Mouse (Mus musculus) midbrain, embryonic 14.5 days (tissue): ENCODE measurements around the gene Meox1. TPM values are rescaled to one million over a fixed set of nuclear protein-coding genes. Genes with fewer than 3 reads are reported as not detected.

Experiments
- ATAC-seq: fragments of 200-750 bp; cut with Nextera tagmentation; 2 replicates; pipeline ENCODE4 v1.8.0; 2017; ENCODE audit warnings: moderate number of reproducible peaks, moderate library complexity; ENCODE audit not compliant: low FRiP score, low TSS enrichment
- DNase-seq: peaks from one replicate; pipeline ENCODE4 v3.0.0-alpha.2; 2015
- H3K27ac ChIP-seq: fragments of 300-500 bp; sonication (generic); replicated peaks from 2 replicates; pipeline ENCODE4 v1.5.1; 2014; ENCODE audit warnings: mild to moderate bottlenecking, low read depth, low read length, moderate library complexity
- H3K27me3 ChIP-seq: fragments of 300-500 bp; sonication (generic); 2 replicates; pipeline ENCODE4 v1.6.1; 2014; ENCODE audit warnings: low read length, control low read depth, mixed read lengths; ENCODE audit not compliant: control insufficient read depth, insufficient read depth
- H3K36me3 ChIP-seq: fragments of 300-500 bp; sonication (generic); 2 replicates; pipeline ENCODE4 v1.6.1; 2014; ENCODE audit warnings: low read length, control low read depth; ENCODE audit not compliant: control insufficient read depth, insufficient read depth
- H3K4me1 ChIP-seq: fragments of 300-500 bp; sonication (generic); 2 replicates; pipeline ENCODE4 v1.6.1; 2014; ENCODE audit warnings: mild to moderate bottlenecking, antibody characterized with exemption, low read length, control low read depth; ENCODE audit not compliant: control insufficient read depth, insufficient read depth
- H3K4me2 ChIP-seq: fragments of 300-500 bp; sonication (generic); 2 replicates; pipeline ENCODE4 v1.6.1; 2014; ENCODE audit warnings: mild to moderate bottlenecking, low read length, moderate library complexity
- H3K4me3 ChIP-seq: fragments of 300-500 bp; sonication (generic); replicated peaks from 2 replicates; pipeline ENCODE4 v1.5.1; 2014; ENCODE audit warnings: low read depth, low read length
- H3K9ac ChIP-seq: fragments of 300-500 bp; sonication (generic); replicated peaks from 2 replicates; pipeline ENCODE4 v1.6.1; 2014; ENCODE audit warnings: mild to moderate bottlenecking, low read length, moderate library complexity
- H3K9me3 ChIP-seq: fragments of 300-500 bp; sonication (generic); 2 replicates; pipeline ENCODE4 v1.6.1; 2016; ENCODE audit warnings: low read length, control low read depth, mixed read lengths; ENCODE audit not compliant: control insufficient read depth
- WGBS: fragments of 180-500 bp; shearing (Covaris S2); extraction: QIAGEN DNeasy Blood & Tissue Kit; methylation state at CpG from one replicate; pipeline ENCODE4 v1.1.7; 2014; 5-methylcytosine and 5-hydroxymethylcytosine counted together
- polyA plus RNA-seq: library from polyadenylated mRNA; unstranded; fragments of >200 nt; fragmentation: Nextera tagmentation; extraction: Ambion mirVana; gene quantifications from 2 replicates; pipeline ENCODE4 v1.2.1, GENCODE M21; 2014

The Meox1 gene
- polyA plus RNA-seq, result 0.25 and 0.40 TPM in 2 replicates

- WGBS, result 36% methylated on average over 11 of the region's 11 CpGs
- no peaks in the 10 kb centered on the region for H3K27me3 ChIP-seq
These were observed at the start of gene Meox1 for GRCm38 (mm10) chr11:101894204-101894603. Gene Meox1 (minus strand): TSS chr11:101894374.

GRCm38 (mm10) chr11:101943055-101943454 lies 48.9 kb upstream of the Meox1 start:
- no peaks in the 10 kb centered on the region for H3K9me3 ChIP-seq
- no peak overlapping the region for H3K4me3 ChIP-seq
- no peak for DNase-seq
- WGBS, result 38% methylated on average over 3 of the region's 3 CpGs
- no peaks in the 10 kb centered on the region for H3K4me1 ChIP-seq
- H3K27ac ChIP-seq, result no peak overlapping the region
- no peaks in the 10 kb centered on the region for H3K27me3 ChIP-seq
- H3K36me3 ChIP-seq, result no peaks in the 10 kb centered on the region
- H3K9ac ChIP-seq, result no peak overlapping the region
- ATAC-seq, result no peak
- H3K4me2 ChIP-seq, result no peak overlapping the region

More at GRCm38 (mm10) chr11:101894204-101894603, at the start of gene Meox1:
- Histone ChIP-seq H3K36me3 (no peaks in the 10 kb centered on the region), H3K4me2 (no peak within 1 kb of the TSS), H3K4me1 (peaks cover 21% of the 10 kb centered on the region), H3K27ac (no peak within 1 kb of the TSS), H3K9ac (no peak within 1 kb of the TSS), H3K4me3 (no peak within 1 kb of the TSS), H3K9me3 (no peaks in the 10 kb centered on the region)
- DNase-seq, result no peak
- ATAC-seq, result no peak

DNA sequence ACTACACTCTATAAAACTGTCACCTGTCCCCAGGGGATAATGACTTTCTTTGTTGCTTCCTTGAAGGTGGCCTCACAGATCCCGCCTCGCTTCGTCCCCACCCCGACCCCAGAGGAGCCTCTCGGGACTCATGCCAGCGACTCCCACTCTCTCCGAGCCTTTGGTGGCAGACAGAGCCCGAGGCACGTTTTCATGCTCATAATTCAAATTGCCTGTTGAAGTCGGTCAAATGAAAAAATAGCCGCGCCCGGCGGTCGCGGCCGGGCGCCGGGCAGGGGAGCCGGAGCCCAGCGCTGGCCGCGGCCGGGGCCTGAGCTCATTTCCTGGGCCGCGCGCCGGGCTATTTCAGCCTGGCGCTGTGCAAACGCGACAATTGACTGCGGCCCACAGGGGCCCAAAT lies 42.9 kb upstream of the Meox1 start:
- ATAC-seq (no peak), DNase-seq (peak; percentile 73)
- WGBS, result under 1% methylated on average over 32 of the region's 32 CpGs
- 0 out of 2 replicates have a peak overlapping the region, but pooled peaks have one; percentile 8 for H3K27ac ChIP-seq
- no peaks in the 10 kb centered on the region for H3K27me3 ChIP-seq
- H3K9me3 ChIP-seq, result no peaks in the 10 kb centered on the region
- peak overlapping the region; percentile 69 for H3K4me2 ChIP-seq
- H3K4me1 ChIP-seq, result peaks cover 4% of the 10 kb centered on the region; the same call in 1 of the 2 replicates
- no peaks in the 10 kb centered on the region for H3K36me3 ChIP-seq
- peak overlapping the region; percentile 35 for H3K4me3 ChIP-seq
- H3K9ac ChIP-seq, result peak overlapping the region; percentile 62

DNA sequence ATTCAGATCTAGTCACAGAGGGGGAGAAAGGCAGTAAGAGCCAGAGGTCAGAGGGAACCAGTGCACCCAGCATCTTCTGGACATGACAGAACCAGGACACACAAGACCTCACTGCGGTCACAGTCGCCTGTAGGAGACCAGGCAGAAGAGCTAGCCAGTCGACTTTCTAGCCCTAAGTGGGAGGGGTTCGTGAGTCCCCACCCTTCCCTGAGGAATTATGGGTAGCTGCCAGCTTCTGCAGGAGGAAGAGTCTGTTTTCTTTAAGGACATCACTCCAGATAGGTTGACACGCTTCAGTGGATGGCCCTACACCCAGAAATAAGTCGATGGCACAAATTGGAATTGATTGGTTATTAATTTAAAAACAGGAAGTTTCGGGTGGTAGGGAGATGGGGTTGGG lies 42.2 kb upstream of the Meox1 start:
- 31% methylated on average over 7 of the region's 7 CpGs for WGBS
- no peaks in the 10 kb centered on the region for H3K36me3 ChIP-seq
- H3K27me3 ChIP-seq, result no peaks in the 10 kb centered on the region
- DNase-seq (no peak), ATAC-seq (no peak)
- peak overlapping the region; percentile 69 for H3K4me2 ChIP-seq
- H3K4me3 ChIP-seq, result no peak overlapping the region
- no peak overlapping the region for H3K27ac ChIP-seq
- H3K4me1 ChIP-seq, result peaks cover 4% of the 10 kb centered on the region; the same call in 1 of the 2 replicates
- no peak overlapping the region for H3K9ac ChIP-seq
- H3K9me3 ChIP-seq, result no peaks in the 10 kb centered on the region

GRCm38 (mm10) chr11:101935743-101936142 lies 41.6 kb upstream of the Meox1 start:
- no peak for DNase-seq
- Histone ChIP-seq H3K4me1 (peaks cover 4% of the 10 kb centered on the region; the same call in 1 of the 2 replicates), H3K4me2 (no peak overlapping the region), H3K9me3 (no peaks in the 10 kb centered on the region), H3K36me3 (no peaks in the 10 kb centered on the region), H3K27me3 (no peaks in the 10 kb centered on the region), H3K27ac (no peak overlapping the region), H3K4me3 (no peak overlapping the region), H3K9ac (no peak overlapping the region)
- WGBS, result 90% methylated on average over 3 of the region's 3 CpGs
- ATAC-seq, result no peak

- H3K9me3 ChIP-seq, result no peaks in the 10 kb centered on the region
- H3K36me3 ChIP-seq, result no peaks in the 10 kb centered on the region
- no peak overlapping the region for H3K4me2 ChIP-seq
- H3K4me1 ChIP-seq, result peaks cover 3% of the 10 kb centered on the region; the same call in 1 of the 2 replicates
- no peaks in the 10 kb centered on the region for H3K27me3 ChIP-seq
- H3K27ac ChIP-seq, result no peak overlapping the region
- no peak for ATAC-seq
- WGBS, result 55% methylated on average over 4 of the region's 4 CpGs
- H3K9ac ChIP-seq, result no peak overlapping the region
- DNase-seq, result no peak
- H3K4me3 ChIP-seq, result no peak overlapping the region
These were observed 37.8 kb upstream of the Meox1 start for GRCm38 (mm10) chr11:101931978-101932377.

GRCm38 (mm10) chr11:101928030-101928762 lies 34.0 kb upstream of the Meox1 start:
- no peaks in the 10 kb centered on the region for H3K36me3 ChIP-seq
- no peaks in the 10 kb centered on the region for H3K27me3 ChIP-seq
- ATAC-seq (no peak), DNase-seq (peak; percentile 56)
- H3K27ac ChIP-seq, result no peak overlapping the region
- no peaks in the 10 kb centered on the region for H3K4me1 ChIP-seq
- no peaks in the 10 kb centered on the region for H3K9me3 ChIP-seq
- WGBS, result 34% methylated on average over 25 of the region's 25 CpGs
- H3K4me3 ChIP-seq, result no peak overlapping the region
- H3K4me2 ChIP-seq, result no peak overlapping the region
- no peak overlapping the region for H3K9ac ChIP-seq

- Histone ChIP-seq H3K4me3 (no peak overlapping the region), H3K27me3 (no peaks in the 10 kb centered on the region), H3K9ac (no peak overlapping the region), H3K36me3 (no peaks in the 10 kb centered on the region), H3K4me1 (no peaks in the 10 kb centered on the region), H3K27ac (no peak overlapping the region), H3K4me2 (no peak overlapping the region), H3K9me3 (no peaks in the 10 kb centered on the region)
- ATAC-seq, result no peak
- DNase-seq, result no peak
- WGBS, result 81% methylated on average over 10 of the region's 10 CpGs
These were observed 32.9 kb upstream of the Meox1 start for GRCm38 (mm10) chr11:101926951-101927589.
